Mouse (Mus musculus) embryonic fibroblast, embryonic 13.5 days (primary cell): ENCODE measurements around the gene Gm20388.

Experiments
- CTCF ChIP-seq: IDR thresholded peaks from 2 replicates; pipeline ENCODE4 v1.5.1; 2011; ENCODE audit warnings: mild to moderate bottlenecking, control low read depth, low read length, moderate library complexity, borderline replicate concordance; ENCODE audit not compliant: insufficient read depth
- POLR2A ChIP-seq: IDR thresholded peaks from 2 replicates; pipeline ENCODE4 v1.6.1; 2011; ENCODE audit warnings: low read depth, mild to moderate bottlenecking, control low read depth, low read length, moderate library complexity

GRCm38 (mm10) chr8:122357202-122357601 lies 2446.6 kb downstream of the Gm20388 start:
- TF ChIP-seq CTCF = no peak
- TF ChIP-seq POLR2A = no peak
